Mouse (Mus musculus) stomach, postnatal 0 days (tissue): Measurements from ENCODE around the gene Samm50.

Source experiments
- CTCF ChIP-seq: IDR thresholded peaks from 2 replicates; pipeline ENCODE4 v1.5.1; 2016; ENCODE audit warnings: antibody characterized with exemption, low read depth, mild to moderate bottlenecking, moderate library complexity
- EP300 ChIP-seq: optimal IDR thresholded peaks from 2 replicates; pipeline ENCODE3; 2016; ENCODE audit warnings: antibody characterized with exemption

GRCm38 (mm10) chr15:84231721-84232561 lies 39.9 kb downstream of the Samm50 start, which contains the start of gene Parvb:
- TF ChIP-seq CTCF: peak; percentile 2; the same call in 1 of the 2 replicates
- no peak for TF ChIP-seq EP300
